Mouse (Mus musculus) lung, adult 2 months (tissue): ENCODE results near the gene Card19. TPM values are rescaled to one million over a fixed set of nuclear protein-coding genes. Genes with fewer than 3 reads are reported as not detected.

ENCODE experiments used
- DNase-seq: peaks from one replicate; pipeline ENCODE4 v3.0.0; 2022
- H3K4me1 ChIP-seq: fragments of 200-500 bp; 2 replicates; pipeline ENCODE4 v1.6.1; 2011; ENCODE audit warnings: low read length; ENCODE audit not compliant: control insufficient read depth, insufficient read depth
- H3K4me3 ChIP-seq: fragments of 200-500 bp; replicated peaks from 2 replicates; pipeline ENCODE3; 2011; ENCODE audit warnings: low read depth, mild to moderate bottlenecking, control low read depth, low read length; ENCODE audit errors: extremely low read depth
- CTCF ChIP-seq: fragments of 200-500 bp; IDR thresholded peaks from 2 replicates; pipeline ENCODE4 v1.5.1; 2011; ENCODE audit warnings: mild to moderate bottlenecking, low read length, control low read depth; ENCODE audit not compliant: insufficient read depth
- POLR2A ChIP-seq: fragments of 200-500 bp; IDR thresholded peaks from 2 replicates; pipeline ENCODE4 v1.6.1; 2011; ENCODE audit warnings: low read depth, mild to moderate bottlenecking, control low read depth, low read length, borderline replicate concordance; ENCODE audit errors: extremely low read depth
- WGBS: fragments of 180-500 bp; shearing (Covaris S2); methylation state at CpG from one replicate; pipeline ENCODE4 v1.1.7; 2018; 5-methylcytosine and 5-hydroxymethylcytosine counted together
- polyA plus RNA-seq: library from polyadenylated mRNA; depleted of rRNA; stranded (reverse); fragments of >200 nt; gene quantifications from 2 replicates; pipeline ENCODE4 v1.2.3, GENCODE M21; 2012

The Card19 gene
- polyA plus RNA-seq, 1 experiment = 142 TPM

DNA sequence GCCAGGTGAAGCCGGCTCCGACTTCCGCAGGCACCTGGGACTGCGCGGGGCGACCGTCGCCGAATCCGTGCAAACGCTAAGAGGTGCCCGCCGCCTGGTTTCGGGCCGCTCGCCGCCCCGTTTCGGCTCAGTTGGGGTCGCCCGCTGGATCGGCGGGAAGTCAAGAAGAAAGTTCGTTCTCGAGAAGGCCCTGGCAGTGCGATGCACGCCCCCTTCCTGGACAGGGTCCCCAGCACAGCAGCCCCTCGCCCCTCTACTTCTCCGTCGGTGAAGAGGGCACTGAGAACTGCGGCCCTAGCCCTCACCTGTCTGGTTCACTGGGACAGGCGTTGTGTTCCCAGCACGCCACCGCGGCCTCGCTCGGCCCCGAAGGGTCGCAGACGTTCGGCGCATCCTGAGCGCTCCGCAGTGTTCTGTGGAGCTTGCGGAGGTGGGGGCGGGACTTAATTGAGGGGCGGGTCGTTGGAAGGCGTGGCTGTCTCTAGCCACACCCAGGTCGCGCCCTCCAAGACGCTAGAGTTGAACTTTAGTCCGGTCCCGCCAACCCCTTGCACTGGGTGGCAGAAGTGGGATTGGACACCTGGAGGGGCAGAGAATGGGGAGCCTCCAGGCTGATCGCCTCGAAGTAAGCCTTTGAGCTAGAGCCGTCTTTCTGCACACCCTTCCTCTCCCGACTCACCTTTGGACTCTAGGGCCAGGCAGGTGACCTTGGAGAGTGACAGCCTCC lies 32.1 kb upstream of the Card19 start:
- peak overlapping the region; percentile 66 for H3K4me3 ChIP-seq
- TF ChIP-seq CTCF (no peak), POLR2A (peak; percentile 25; the same call in 1 of the 2 replicates)
- peak; percentile 19 for DNase-seq
- H3K4me1 ChIP-seq = peaks cover 6% of the 10 kb centered on the region
- 2% methylated on average over 58 of the region's 58 CpGs for WGBS

DNA sequence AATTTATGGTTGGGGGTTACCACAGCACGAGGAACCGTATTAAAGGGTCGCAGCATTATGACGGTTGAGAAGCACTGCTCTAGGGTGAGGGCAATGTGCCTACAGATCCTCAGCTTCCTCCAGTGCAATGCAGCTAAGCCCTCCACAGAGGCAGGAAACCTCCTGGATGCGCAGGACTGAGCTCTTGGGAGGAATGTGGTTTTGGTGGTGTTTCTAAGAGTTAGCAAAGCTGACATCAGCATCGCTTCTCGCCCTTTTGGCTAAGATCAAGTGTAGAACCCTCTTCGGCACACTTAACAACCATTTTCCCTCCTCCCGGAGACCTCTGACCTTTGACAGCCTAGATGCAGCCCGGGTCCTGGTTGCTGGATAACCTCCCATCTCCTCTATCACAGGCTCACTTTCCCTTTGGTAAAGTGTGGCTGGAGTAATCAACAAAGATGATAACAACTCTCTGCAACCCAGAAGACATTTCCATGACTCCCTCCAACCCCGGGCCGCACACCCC lies 31.4 kb upstream of the Card19 start:
- TF ChIP-seq POLR2A (no peak), CTCF (no peak)
- 41% methylated on average over 12 of the region's 12 CpGs for WGBS
- Histone ChIP-seq H3K4me3 (peak overlapping the region; percentile 66), H3K4me1 (peaks cover 6% of the 10 kb centered on the region)
- DNase-seq = no peak

- Histone ChIP-seq H3K4me1 (peaks cover 6% of the 10 kb centered on the region), H3K4me3 (no peak overlapping the region)
- no peak for TF ChIP-seq POLR2A
- TF ChIP-seq CTCF = no peak
- DNase-seq = no peak
- 90% methylated on average over 2 of the region's 2 CpGs for WGBS
These were observed 30.8 kb upstream of the Card19 start for GRCm38 (mm10) chr13:49246626-49247025.

- no peak for TF ChIP-seq CTCF
- no peak for TF ChIP-seq POLR2A
- H3K4me1 ChIP-seq = peaks cover 6% of the 10 kb centered on the region
- 70% methylated on average over 3 of the region's 3 CpGs for WGBS
- DNase-seq = no peak
- H3K4me3 ChIP-seq = no peak overlapping the region
These were observed 30.2 kb upstream of the Card19 start for GRCm38 (mm10) chr13:49246011-49246410.

- TF ChIP-seq CTCF = no peak
- no peak for TF ChIP-seq POLR2A
- DNase-seq = no peak
- peaks cover 6% of the 10 kb centered on the region for H3K4me1 ChIP-seq
- WGBS = 69% methylated on average over 4 of the region's 4 CpGs
- H3K4me3 ChIP-seq = no peak overlapping the region
These were observed 29.4 kb upstream of the Card19 start for GRCm38 (mm10) chr13:49245251-49245650.

- no peak for TF ChIP-seq CTCF
- no peak for TF ChIP-seq POLR2A
- no peak for DNase-seq
- Histone ChIP-seq H3K4me3 (no peak overlapping the region), H3K4me1 (peaks cover 6% of the 10 kb centered on the region)
- 72% methylated on average over 2 of the region's 2 CpGs for WGBS
These were observed 27.7 kb upstream of the Card19 start for GRCm38 (mm10) chr13:49243492-49243891.

- 42% methylated on average over 9 of the region's 9 CpGs for WGBS
- no peaks in the 10 kb centered on the region for H3K4me1 ChIP-seq
These were observed 26.7 kb upstream of the Card19 start for GRCm38 (mm10) chr13:49242321-49243065.

GRCm38 (mm10) chr13:49238737-49239136 lies 22.9 kb upstream of the Card19 start:
- 96% methylated on average over 8 of the region's 8 CpGs for WGBS
- TF ChIP-seq CTCF (no peak), POLR2A (no peak)
- Histone ChIP-seq H3K4me1 (no peaks in the 10 kb centered on the region), H3K4me3 (no peak overlapping the region)
- DNase-seq = no peak

More at GRCm38 (mm10) chr13:49242321-49243065, 26.7 kb upstream of the Card19 start:
- H3K4me3 ChIP-seq = no peak overlapping the region
- no peak for TF ChIP-seq CTCF
- no peak for TF ChIP-seq POLR2A
- no peak for DNase-seq

GRCm38 (mm10) chr13:49237617-49238016 lies 21.8 kb upstream of the Card19 start:
- no peak overlapping the region for H3K4me3 ChIP-seq
- no peaks in the 10 kb centered on the region for H3K4me1 ChIP-seq
- TF ChIP-seq POLR2A (no peak), CTCF (no peak)
- WGBS = 88% methylated on average over 8 of the region's 8 CpGs
- DNase-seq = no peak

DNA sequence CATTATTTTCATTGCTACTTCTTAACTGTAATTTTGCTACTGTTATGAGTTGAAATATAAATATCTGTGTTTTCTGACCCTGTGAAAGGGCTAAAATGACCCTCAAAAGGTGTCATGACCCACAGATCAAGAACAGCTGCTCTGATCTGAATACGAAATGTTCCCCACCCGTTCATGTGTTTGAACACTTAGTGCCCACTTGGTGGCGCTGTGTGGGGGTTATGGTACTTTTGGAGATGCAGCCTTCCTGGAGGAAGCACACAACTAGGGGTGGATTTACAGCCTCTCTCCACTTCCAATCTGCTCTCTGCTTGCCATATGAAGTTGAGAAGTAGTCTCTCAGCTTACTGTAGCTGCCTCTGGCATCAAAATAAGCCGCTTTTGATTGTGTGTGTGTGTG lies 18.9 kb upstream of the Card19 start:
- H3K4me3 ChIP-seq = no peak overlapping the region
- no peak for TF ChIP-seq CTCF
- TF ChIP-seq POLR2A = no peak
- no peaks in the 10 kb centered on the region for H3K4me1 ChIP-seq
- DNase-seq = no peak
- 97% methylated on average over 4 of the region's 4 CpGs for WGBS
